Mouse (Mus musculus): ENCODE results near the gene Gprc6a. TPM values are rescaled to one million over a fixed set of nuclear protein-coding genes. Genes with fewer than 3 reads are reported as not detected.

The Gprc6a gene
- 0.03 TPM in 1 of 2 replicates, not detected in the other for polyA plus RNA-seq (2012; rRNA removed)

DNA sequence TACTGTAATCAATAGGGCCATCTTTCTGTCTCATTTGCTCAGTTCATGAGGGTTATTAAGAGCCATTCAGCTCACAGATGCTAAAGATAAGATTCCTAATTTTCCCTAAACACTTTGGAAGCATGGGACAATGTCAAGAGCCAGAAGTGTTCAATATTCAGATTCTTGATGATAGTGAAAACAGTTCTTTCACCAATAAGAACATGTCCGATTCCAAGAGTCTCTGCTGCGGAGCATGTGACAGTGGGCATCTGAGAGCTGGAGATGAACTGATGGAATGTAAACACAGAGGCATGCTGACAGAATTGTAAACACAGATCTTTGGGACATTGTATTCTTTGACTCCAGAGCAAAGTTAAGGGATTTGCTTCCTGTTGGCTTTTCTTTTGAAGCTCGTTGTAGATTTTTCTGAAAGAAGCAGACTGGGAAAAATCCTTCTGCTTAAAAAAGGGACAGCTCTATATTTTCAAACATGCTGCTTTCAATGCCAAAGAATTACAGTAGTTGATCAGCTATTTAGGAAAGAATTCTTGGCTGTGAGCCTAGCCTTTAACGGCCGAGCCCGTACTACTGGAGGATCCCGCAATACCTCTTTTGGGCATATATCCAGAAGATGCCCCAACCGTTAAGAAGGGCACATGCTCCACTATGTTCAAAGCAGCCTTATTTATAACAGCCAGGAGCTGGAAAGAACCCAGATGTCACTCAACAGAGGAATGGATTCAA, at the start of gene Gprc6a:
TSS of gene Gprc6a (minus strand) at position 51 of the 726 bp plus-strand sequence.
- no peak for TF ChIP-seq CTCF (IDR thresholded peaks at IDR 0.05; ENCODE audit: borderline replicate concordance, extremely low read depth, insufficient read depth, insufficient read length)
- TF ChIP-seq POLR2A (IDR thresholded peaks at IDR 0.05; ENCODE audit: borderline replicate concordance, extremely low read depth, insufficient read depth, insufficient read length, poor library complexity, severe bottlenecking): no peak
- peak; percentile 43 for DNase-seq (ENCODE audit: low read depth)

DNA sequence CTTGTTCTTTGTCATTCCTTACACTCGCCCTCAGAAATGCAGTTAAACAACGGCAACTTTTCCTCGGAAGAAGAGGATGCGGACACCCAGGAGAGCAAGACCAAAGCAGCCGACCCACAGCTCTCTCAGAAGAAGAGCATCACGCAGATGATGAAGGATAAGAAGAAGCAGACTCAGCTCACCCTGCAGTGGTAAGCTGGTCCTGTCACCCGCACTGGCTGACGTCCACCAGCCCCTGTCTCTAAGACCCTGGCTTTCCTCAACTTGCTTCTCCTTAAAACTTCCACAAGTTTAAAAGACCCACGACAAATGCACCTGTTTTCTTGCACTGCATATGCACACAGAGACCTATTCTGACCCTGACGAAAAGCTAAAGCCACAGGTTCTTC, 47.0 kb upstream of the Gprc6a start:
- no peak for DNase-seq (ENCODE audit: low read depth)

DNA sequence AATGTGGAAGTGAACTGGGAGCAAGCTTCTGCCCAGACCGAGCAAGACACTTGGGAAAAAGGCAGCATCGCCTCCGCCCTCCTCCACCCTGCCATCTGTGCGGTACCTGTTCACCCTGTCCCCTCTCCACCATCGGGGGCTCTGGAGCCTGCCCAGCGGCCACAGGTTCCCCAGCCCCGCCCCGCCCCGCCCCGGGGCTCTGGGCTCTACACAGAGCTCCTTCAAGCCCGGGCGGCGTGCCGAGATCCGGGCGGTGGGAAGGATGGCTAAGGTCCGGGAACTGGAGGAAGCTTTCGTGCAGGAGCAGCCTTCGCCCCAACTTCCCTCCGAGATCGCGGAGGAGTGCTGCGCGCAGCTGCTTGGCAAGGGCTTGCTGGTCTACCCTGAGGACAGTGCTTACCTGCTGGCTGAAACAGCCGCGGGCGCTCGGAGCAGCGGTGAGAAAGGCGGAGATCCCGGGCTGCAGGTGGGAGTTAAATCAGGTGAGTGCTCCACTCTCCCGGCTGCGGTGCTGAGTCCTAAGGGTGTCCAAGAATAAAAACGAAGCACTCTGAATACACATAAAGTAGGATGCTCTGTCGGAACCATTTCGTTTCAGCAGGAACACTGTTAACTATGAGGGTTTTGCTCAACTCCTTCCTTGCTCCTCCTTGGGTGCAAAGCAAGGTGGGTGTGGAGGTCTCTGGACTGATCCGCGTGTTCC, 46.4 kb upstream of the Gprc6a start, which contains the start of gene Rfx6:
TSS of gene Rfx6 (plus strand) at position 209 of the 703 bp plus-strand sequence.
- DNase-seq (ENCODE audit: low read depth): peak; percentile 65
- no peak for TF ChIP-seq POLR2A (IDR thresholded peaks at IDR 0.05; ENCODE audit: borderline replicate concordance, extremely low read depth, insufficient read depth, insufficient read length, poor library complexity, severe bottlenecking)
- no peak for TF ChIP-seq CTCF (IDR thresholded peaks at IDR 0.05; ENCODE audit: borderline replicate concordance, extremely low read depth, insufficient read depth, insufficient read length)

More for the DNA sequence above, 47.0 kb upstream of the Gprc6a start:
- TF ChIP-seq CTCF (IDR thresholded peaks at IDR 0.05; ENCODE audit: borderline replicate concordance, extremely low read depth, insufficient read depth, insufficient read length) (no peak), POLR2A (IDR thresholded peaks at IDR 0.05; ENCODE audit: borderline replicate concordance, extremely low read depth, insufficient read depth, insufficient read length, poor library complexity, severe bottlenecking) (no peak)

DNA sequence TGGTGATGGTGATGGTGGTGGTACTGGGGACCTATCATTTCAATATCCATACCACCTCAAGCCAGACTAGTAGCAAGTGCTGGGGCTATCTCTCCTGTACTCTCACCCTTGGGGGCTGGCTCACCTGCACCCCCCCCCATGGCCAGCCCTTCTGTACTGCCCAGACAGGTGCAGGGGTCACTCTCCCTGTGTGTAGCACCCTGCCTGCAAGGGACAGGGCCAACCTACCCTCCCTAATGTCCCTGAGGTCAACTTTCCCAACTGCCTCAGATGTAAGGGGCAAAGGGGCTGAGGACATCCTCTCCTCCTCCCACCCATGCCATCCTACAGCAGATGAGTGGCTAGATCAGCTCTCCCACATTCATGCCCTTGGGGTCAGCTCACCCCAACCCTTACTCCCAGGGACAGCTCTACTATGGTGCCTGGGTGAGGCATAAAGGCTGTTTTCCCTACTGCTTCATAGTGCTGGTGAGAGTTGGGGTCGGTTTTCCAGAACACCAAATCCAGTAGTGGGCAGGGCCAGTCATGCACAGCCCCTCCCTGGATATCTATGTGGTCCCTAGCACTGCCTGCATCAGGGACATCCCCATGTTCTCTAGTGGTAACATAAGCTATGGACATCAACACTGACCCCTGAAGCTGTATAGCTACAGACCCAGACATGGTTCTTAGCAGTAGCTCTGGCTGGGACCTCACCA, 41.0 kb upstream of the Gprc6a start:
- DNase-seq (ENCODE audit: low read depth): no peak
- TF ChIP-seq POLR2A (IDR thresholded peaks at IDR 0.05; ENCODE audit: borderline replicate concordance, extremely low read depth, insufficient read depth, insufficient read length, poor library complexity, severe bottlenecking) (no peak), CTCF (IDR thresholded peaks at IDR 0.05; ENCODE audit: borderline replicate concordance, extremely low read depth, insufficient read depth, insufficient read length) (no peak)

DNA sequence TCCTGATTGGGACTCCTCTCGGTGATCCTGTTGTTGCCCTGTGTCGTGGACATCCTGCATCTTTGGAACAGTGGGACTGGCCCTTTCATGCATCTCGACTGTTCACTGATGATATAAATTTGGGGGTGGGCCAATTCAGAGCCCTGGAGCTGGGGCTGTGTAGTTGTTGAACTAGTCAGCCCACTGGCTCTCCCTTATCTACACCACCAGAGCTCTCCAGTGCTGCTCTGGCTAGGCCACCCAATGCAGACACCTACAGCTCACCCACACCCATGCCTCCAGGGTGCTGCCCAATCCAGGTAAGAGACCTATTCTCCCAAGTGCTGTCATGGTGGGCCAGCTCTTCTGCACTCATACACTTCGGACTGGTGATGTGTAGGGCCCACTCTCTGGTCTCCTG, 40.3 kb upstream of the Gprc6a start:
- TF ChIP-seq POLR2A (IDR thresholded peaks at IDR 0.05; ENCODE audit: borderline replicate concordance, extremely low read depth, insufficient read depth, insufficient read length, poor library complexity, severe bottlenecking): no peak
- TF ChIP-seq CTCF (IDR thresholded peaks at IDR 0.05; ENCODE audit: borderline replicate concordance, extremely low read depth, insufficient read depth, insufficient read length): no peak

DNA sequence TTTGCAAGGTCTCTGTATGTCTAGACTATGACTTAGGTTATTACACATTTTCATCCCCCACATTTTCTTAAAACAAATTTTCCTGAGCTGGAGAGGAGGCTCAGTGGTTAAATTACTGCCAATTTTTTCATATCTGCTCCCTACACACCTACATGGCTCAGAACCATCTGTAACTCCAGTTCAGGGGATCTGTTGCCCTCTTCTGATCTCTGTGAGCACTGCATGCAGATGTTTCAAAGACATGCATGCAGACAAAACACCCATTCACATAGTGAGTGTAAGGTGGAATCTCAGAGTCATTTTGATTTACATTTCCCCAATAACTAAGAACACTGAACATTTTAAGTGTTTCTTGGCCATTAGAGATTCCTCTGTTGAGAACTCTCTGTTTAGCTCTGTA, 38.1 kb upstream of the Gprc6a start:
- TF ChIP-seq POLR2A (IDR thresholded peaks at IDR 0.05; ENCODE audit: borderline replicate concordance, extremely low read depth, insufficient read depth, insufficient read length, poor library complexity, severe bottlenecking) (no peak), CTCF (IDR thresholded peaks at IDR 0.05; ENCODE audit: borderline replicate concordance, extremely low read depth, insufficient read depth, insufficient read length) (peak; percentile 20; the same call in 1 of the 2 replicates)
- DNase-seq (ENCODE audit: low read depth): peak; percentile 17

More for the DNA sequence above, 40.3 kb upstream of the Gprc6a start:
- no peak for DNase-seq (ENCODE audit: low read depth)

DNA sequence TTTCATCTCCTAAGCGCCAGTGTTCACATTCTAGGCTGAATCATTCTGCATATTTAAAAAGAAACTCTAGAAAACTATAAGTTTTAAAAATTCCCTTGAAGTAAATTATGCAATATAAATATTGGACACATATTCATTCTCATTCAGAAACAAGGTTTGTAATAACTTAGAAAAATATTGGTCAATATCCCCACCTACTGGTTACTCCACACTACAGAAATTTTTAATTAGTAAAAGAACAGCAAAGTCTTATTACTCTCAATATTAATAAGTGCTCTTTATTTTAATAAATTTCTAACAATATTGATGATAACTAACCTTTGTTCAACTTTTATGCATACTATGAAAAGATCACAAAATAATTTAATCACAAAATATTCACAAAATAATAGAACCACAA, 26.1 kb upstream of the Gprc6a start:
- peak; percentile 13 for DNase-seq (ENCODE audit: low read depth)

DNA sequence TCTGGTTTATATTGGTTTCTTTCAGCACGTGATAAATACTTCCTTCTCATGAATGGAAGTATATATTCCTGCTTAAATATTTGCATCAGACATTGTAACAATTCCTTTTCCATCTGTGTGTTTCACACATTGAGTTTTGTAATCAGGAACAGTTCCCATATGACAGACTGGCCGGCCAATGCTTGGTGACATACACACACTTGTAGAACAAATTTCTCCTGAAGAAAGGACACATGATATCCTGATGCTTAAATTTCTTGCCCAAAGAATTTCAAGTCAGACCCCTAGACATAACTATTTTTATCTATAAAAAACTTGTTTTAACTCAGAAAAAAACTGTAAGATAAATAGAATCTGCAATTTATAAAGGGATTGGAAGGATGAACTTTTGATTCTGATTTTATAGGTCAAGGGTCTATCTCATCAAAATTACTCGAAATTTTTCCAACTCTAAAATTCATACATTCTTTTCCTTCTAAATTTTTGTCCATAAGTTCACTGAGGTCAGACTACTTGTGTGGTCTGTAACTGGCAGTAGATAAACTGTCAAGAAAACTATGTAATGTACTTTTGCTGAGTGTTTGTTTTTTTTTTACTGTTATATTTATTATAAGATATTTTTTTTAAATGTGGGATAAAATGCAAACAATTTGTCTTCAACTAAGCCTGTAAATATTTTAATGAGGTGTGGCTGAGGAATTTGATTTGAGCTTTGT, 18.4 kb upstream of the Gprc6a start:
- TF ChIP-seq POLR2A (IDR thresholded peaks at IDR 0.05; ENCODE audit: borderline replicate concordance, extremely low read depth, insufficient read depth, insufficient read length, poor library complexity, severe bottlenecking) (no peak), CTCF (IDR thresholded peaks at IDR 0.05; ENCODE audit: borderline replicate concordance, extremely low read depth, insufficient read depth, insufficient read length) (no peak)

More for the DNA sequence above, 26.1 kb upstream of the Gprc6a start:
- TF ChIP-seq CTCF (IDR thresholded peaks at IDR 0.05; ENCODE audit: borderline replicate concordance, extremely low read depth, insufficient read depth, insufficient read length) (no peak), POLR2A (IDR thresholded peaks at IDR 0.05; ENCODE audit: borderline replicate concordance, extremely low read depth, insufficient read depth, insufficient read length, poor library complexity, severe bottlenecking) (no peak)

DNA sequence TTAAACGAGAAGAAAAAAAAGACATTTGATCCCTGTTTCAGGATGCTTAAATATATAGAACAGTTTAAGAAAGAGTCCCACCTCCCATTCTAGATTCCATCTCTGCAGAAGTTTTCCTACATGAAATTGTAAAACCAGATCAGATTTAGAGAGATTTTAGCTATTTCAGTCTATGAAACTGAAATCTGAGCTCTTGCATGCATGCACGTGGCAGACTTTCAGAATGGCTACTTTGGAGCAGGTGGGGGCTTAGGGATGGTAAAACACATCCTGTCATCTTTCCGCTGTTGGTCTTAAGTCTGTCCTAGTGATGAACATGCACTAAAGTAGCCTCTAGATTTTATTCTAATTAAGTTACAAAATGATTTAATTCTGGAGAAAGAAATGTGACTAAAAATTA, 10.1 kb downstream of the Gprc6a start:
- DNase-seq (ENCODE audit: low read depth): no peak

More for the DNA sequence above, 18.4 kb upstream of the Gprc6a start:
- DNase-seq (ENCODE audit: low read depth): no peak

DNA sequence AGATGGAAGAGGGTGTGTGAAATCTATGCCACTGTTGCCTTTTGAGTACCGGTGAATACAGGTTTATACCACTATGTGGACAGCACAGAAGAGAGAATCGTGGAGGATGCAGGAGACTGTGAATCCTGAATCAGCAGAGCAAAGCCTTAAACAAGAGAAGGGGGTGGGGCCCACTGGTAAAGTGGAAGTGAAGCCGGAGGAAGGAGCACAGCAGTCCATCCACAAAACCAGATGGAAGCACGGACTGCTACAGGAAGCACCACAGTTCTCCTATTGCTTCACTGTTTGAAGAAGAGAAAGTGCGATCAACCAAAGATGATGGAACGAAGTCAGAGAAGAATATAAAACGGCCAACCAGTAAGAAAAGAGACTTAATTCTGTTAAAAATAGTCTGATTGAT, 11.1 kb downstream of the Gprc6a start:
- TF ChIP-seq POLR2A (IDR thresholded peaks at IDR 0.05; ENCODE audit: borderline replicate concordance, extremely low read depth, insufficient read depth, insufficient read length, poor library complexity, severe bottlenecking): no peak
- no peak for TF ChIP-seq CTCF (IDR thresholded peaks at IDR 0.05; ENCODE audit: borderline replicate concordance, extremely low read depth, insufficient read depth, insufficient read length)
- no peak for DNase-seq (ENCODE audit: low read depth)

More for the DNA sequence above, 10.1 kb downstream of the Gprc6a start:
- TF ChIP-seq POLR2A (IDR thresholded peaks at IDR 0.05; ENCODE audit: borderline replicate concordance, extremely low read depth, insufficient read depth, insufficient read length, poor library complexity, severe bottlenecking): no peak
- TF ChIP-seq CTCF (IDR thresholded peaks at IDR 0.05; ENCODE audit: borderline replicate concordance, extremely low read depth, insufficient read depth, insufficient read length): no peak

Measured in brain, embryonic 14.5 days (tissue).